Mouse (Mus musculus) heart, embryonic 10.5 days (tissue): ENCODE data around the gene Pate2. TPM values are rescaled to one million over a fixed set of nuclear protein-coding genes. Genes with fewer than 3 reads are reported as not detected.
A peak's percentile ranks its signal among the peaks of the same experiment; 100 is the strongest.

ENCODE experiments used
- DNase-seq: peaks from one replicate; pipeline ENCODE4 v3.0.0-alpha.2; 2017; ENCODE audit warnings: low spot score
- H3K27ac ChIP-seq: fragments of 300-500 bp; sonication (generic); 2 replicates; pipeline ENCODE4 v1.5.1; 2016; ENCODE audit warnings: mild to moderate bottlenecking
- H3K27me3 ChIP-seq: fragments of 300-500 bp; sonication (generic); 2 replicates; pipeline ENCODE4 v1.6.1; 2016; ENCODE audit warnings: mild to moderate bottlenecking; ENCODE audit not compliant: poor library complexity, insufficient read depth, severe bottlenecking
- H3K36me3 ChIP-seq: fragments of 300-500 bp; sonication (generic); 2 replicates; pipeline ENCODE4 v1.6.1; 2016; ENCODE audit warnings: mild to moderate bottlenecking, moderate library complexity
- H3K4me1 ChIP-seq: fragments of 300-500 bp; sonication (generic); 2 replicates; pipeline ENCODE4 v1.6.1; 2016; ENCODE audit warnings: mild to moderate bottlenecking
- H3K4me3 ChIP-seq: fragments of 300-500 bp; sonication (generic); 2 replicates; pipeline ENCODE4 v1.5.1; 2016; ENCODE audit warnings: mild to moderate bottlenecking, moderate library complexity
- H3K9me3 ChIP-seq: fragments of 300-500 bp; sonication (generic); 2 replicates; pipeline ENCODE4 v1.6.1; 2016; ENCODE audit warnings: mild to moderate bottlenecking, moderate library complexity
- WGBS: fragments of 180-500 bp; shearing (Covaris S2); methylation state at CpG from one replicate; pipeline ENCODE4 v1.1.7; 2016; 5-methylcytosine and 5-hydroxymethylcytosine counted together
- polyA plus RNA-seq: library from polyadenylated mRNA; unstranded; fragments of >200 nt; fragmentation: Nextera tagmentation; extraction: Ambion mirVana; gene quantifications from 2 replicates; pipeline ENCODE4 v1.2.1, GENCODE M21; 2016

Gene Pate2
- polyA plus RNA-seq, 1 experiment from 2014 or later: 0.51 TPM

- WGBS: 84% methylated on average over 5 of the region's 5 CpGs
- Histone ChIP-seq H3K4me3 (no peak overlapping the region), H3K27me3 (no peaks in the 10 kb centered on the region), H3K36me3 (no peaks in the 10 kb centered on the region), H3K27ac (no peak overlapping the region), H3K4me1 (peaks cover 14% of the 10 kb centered on the region), H3K9me3 (no peaks in the 10 kb centered on the region)
- peak; percentile 58 for DNase-seq
Measured at GRCm38 (mm10) chr9:35541024-35541423, 29.1 kb upstream of the Pate2 start.

- Histone ChIP-seq H3K36me3 (no peaks in the 10 kb centered on the region), H3K27me3 (no peaks in the 10 kb centered on the region), H3K27ac (no peak overlapping the region), H3K4me1 (peaks cover 14% of the 10 kb centered on the region), H3K4me3 (no peak overlapping the region), H3K9me3 (no peaks in the 10 kb centered on the region)
- peak; percentile 82 for DNase-seq
- WGBS: 8% methylated on average over 6 of the region's 6 CpGs
Measured at GRCm38 (mm10) chr9:35541488-35541887, 28.6 kb upstream of the Pate2 start.

DNA sequence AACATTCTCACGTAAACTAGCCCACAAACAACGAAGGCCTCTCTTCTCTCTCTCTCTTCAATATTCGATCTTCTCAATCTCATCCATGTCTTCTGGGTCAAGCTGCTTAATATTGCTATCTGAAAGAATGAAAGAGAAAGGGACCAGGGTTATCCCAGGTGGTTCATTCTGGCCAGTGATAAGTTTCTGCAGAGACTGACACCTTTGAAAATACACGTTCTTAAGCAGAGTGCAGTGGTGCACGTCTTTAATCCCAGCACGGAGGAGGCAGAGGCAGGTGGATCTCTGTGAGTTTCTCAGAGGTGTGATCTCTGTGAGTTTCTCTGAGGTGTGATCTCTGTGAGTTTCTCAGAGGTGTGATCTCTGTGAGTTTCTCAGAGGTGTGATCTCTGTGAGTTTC is 28.1 kb upstream of the Pate2 start:
- Histone ChIP-seq H3K4me1 (peaks cover 14% of the 10 kb centered on the region), H3K27me3 (no peaks in the 10 kb centered on the region), H3K9me3 (no peaks in the 10 kb centered on the region), H3K27ac (no peak overlapping the region), H3K36me3 (no peaks in the 10 kb centered on the region), H3K4me3 (no peak overlapping the region)
- 61% methylated on average over 6 of the region's 6 CpGs for WGBS
- peak; percentile 66 for DNase-seq

- H3K4me3 ChIP-seq: no peak overlapping the region
- H3K27me3 ChIP-seq: no peaks in the 10 kb centered on the region
- peak; percentile 64 for DNase-seq
- H3K36me3 ChIP-seq: no peaks in the 10 kb centered on the region
- peaks cover 6% of the 10 kb centered on the region for H3K4me1 ChIP-seq
- 83% methylated on average over 14 of the region's 14 CpGs for WGBS
- no peak overlapping the region for H3K27ac ChIP-seq
- no peaks in the 10 kb centered on the region for H3K9me3 ChIP-seq
Measured at GRCm38 (mm10) chr9:35543099-35543860, 26.8 kb upstream of the Pate2 start.

- Histone ChIP-seq H3K36me3 (no peaks in the 10 kb centered on the region), H3K9me3 (no peaks in the 10 kb centered on the region), H3K27ac (no peak overlapping the region), H3K4me3 (no peak overlapping the region), H3K27me3 (no peaks in the 10 kb centered on the region), H3K4me1 (no peaks in the 10 kb centered on the region)
- 79% methylated on average over 2 of the region's 2 CpGs for WGBS
- DNase-seq: no peak
Measured at GRCm38 (mm10) chr9:35544666-35545065, 25.4 kb upstream of the Pate2 start.

DNA sequence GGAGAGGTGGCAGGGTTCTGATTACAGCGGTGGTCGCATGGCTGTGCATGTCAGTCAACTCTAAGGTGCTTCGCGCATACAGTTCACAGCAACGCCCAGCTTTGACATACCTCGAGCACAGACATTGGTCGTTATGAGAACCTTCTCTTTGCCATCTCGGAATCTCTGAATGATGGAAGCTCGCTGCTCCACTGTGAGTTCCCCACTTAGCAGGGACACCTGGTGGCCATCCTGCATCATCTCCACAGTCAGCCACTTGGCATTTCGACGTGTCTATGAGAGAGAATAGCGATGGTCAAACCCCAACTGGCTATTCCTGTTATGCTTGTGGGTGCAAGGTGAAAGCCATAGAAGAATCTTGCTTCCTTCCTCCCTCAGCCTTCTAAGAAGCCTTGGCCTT is 24.4 kb upstream of the Pate2 start:
- DNase-seq: peak; percentile 73
- Histone ChIP-seq H3K4me1 (no peaks in the 10 kb centered on the region), H3K27me3 (no peaks in the 10 kb centered on the region), H3K9me3 (no peaks in the 10 kb centered on the region), H3K36me3 (no peaks in the 10 kb centered on the region), H3K4me3 (no peak overlapping the region), H3K27ac (no peak overlapping the region)
- WGBS: 70% methylated on average over 12 of the region's 12 CpGs

DNA sequence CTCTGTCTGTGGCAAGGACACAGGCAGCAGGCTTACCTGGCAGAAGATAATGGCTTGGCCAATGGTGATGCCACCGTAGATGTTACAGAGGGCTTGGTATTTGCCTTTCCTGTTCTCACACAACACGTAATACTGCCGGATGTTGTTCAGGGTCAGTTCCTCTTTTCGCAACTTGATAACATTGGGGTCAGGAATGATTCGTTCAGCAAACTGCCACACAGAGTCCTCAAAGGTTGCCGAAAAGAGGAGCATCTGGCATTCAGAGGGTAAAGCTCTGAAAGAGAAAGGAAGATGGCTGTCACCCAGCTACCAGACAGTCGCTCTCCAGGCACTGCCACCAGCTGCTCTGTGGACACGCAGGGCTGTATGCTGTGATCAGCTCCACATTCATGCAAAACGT is 23.3 kb upstream of the Pate2 start:
- 73% methylated on average over 9 of the region's 9 CpGs for WGBS
- Histone ChIP-seq H3K4me3 (no peak overlapping the region), H3K27me3 (no peaks in the 10 kb centered on the region), H3K36me3 (no peaks in the 10 kb centered on the region), H3K4me1 (no peaks in the 10 kb centered on the region), H3K9me3 (no peaks in the 10 kb centered on the region), H3K27ac (no peak overlapping the region)
- DNase-seq: peak; percentile 65

DNA sequence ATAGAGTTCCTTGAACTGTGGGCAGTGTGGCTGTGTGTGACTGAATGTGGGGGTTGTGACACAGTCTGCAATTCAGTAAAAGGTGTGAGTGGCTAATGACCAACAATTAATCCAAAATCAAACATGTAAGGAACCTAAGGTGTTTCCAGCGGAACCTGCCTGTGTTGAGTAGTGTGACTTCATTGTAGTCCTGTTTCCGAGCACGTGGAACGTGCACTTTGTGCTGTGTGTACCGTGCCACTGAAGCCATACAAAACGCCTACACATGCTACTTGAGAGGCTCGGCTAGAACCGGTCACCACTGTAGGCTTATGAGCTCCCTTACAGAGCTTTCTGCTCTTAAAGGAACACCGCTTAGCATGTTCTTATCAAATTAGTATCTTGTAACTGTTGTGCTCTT is 21.6 kb upstream of the Pate2 start:
- Histone ChIP-seq H3K4me3 (no peak overlapping the region), H3K27me3 (no peaks in the 10 kb centered on the region), H3K27ac (no peak overlapping the region), H3K4me1 (no peaks in the 10 kb centered on the region), H3K36me3 (no peaks in the 10 kb centered on the region), H3K9me3 (no peaks in the 10 kb centered on the region)
- DNase-seq: peak; percentile 68
- WGBS: 82% methylated on average over 9 of the region's 9 CpGs

GRCm38 (mm10) chr9:35556494-35557102 is 13.5 kb upstream of the Pate2 start:
- 48% methylated on average over 12 of the region's 12 CpGs for WGBS
- Histone ChIP-seq H3K36me3 (peaks cover 8% of the 10 kb centered on the region), H3K27me3 (peaks cover 12% of the 10 kb centered on the region; the same call in 1 of the 2 replicates), H3K4me3 (no peak overlapping the region), H3K9me3 (no peaks in the 10 kb centered on the region), H3K4me1 (peaks cover 11% of the 10 kb centered on the region), H3K27ac (no peak overlapping the region)
- peak; percentile 58 for DNase-seq

DNA sequence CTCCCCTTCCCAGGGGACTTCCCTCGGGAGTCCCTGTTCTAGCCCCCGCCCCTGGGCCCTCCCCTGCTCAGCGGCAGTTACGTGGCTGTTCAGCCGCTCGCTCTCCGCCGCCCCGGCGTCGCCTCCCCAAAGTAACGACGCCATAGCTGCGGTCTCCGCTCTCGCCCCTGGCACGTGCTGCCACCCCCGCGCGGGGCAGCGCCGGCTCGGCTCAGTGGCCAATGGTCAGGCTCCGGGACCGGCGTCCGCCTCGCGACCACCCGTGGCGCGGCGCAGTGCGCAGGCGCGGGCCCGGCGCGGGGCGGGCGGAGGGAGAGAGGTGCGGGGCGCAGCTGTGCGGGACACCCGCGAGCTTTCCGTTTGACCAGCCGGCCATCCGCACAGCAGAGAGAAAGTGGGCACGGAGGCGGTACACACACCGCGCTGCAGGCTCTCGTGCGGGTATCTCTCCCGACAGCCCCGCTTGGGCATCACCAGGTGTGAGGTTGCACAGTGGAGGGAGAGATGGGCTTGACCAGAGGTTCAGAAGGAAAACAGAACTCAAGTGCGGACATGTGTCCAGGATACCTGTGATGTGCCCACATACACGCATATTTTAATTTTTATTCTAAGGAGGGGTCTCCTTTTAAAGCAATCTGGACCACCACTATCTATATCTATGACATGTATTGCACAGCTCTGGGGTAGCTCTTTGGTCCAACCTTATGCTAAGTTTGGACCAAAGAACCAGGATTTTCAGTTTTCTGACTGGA is 11.7 kb upstream of the Pate2 start, which contains the start of the genes Ddx25 and Pus3:
Ddx25 (minus strand) TSS at position 272 of the 752 bp plus-strand sequence.
Pus3 (plus strand) TSS at position 339 of the 752 bp plus-strand sequence.
- peaks cover 15% of the 10 kb centered on the region for H3K36me3 ChIP-seq
- peak within 1 kb of the TSS; percentile 88 for H3K27ac ChIP-seq
- no peaks in the 10 kb centered on the region for H3K9me3 ChIP-seq
- peaks cover 11% of the 10 kb centered on the region for H3K4me1 ChIP-seq
- peak within 1 kb of the TSS; percentile 83 for H3K4me3 ChIP-seq
- peak; percentile 80 for DNase-seq
- WGBS: under 1% methylated on average over 56 of the region's 59 CpGs
- H3K27me3 ChIP-seq: peaks cover 12% of the 10 kb centered on the region; the same call in 1 of the 2 replicates

GRCm38 (mm10) chr9:35559009-35559890 is 10.8 kb upstream of the Pate2 start:
- peak; percentile 96 for DNase-seq
- Histone ChIP-seq H3K27ac (peak overlapping the region; percentile 88), H3K9me3 (no peaks in the 10 kb centered on the region), H3K4me1 (peaks cover 11% of the 10 kb centered on the region), H3K36me3 (peaks cover 16% of the 10 kb centered on the region), H3K4me3 (peak overlapping the region; percentile 83), H3K27me3 (peaks cover 12% of the 10 kb centered on the region; the same call in 1 of the 2 replicates)
- 1% methylated on average over 31 of the region's 31 CpGs for WGBS

DNA sequence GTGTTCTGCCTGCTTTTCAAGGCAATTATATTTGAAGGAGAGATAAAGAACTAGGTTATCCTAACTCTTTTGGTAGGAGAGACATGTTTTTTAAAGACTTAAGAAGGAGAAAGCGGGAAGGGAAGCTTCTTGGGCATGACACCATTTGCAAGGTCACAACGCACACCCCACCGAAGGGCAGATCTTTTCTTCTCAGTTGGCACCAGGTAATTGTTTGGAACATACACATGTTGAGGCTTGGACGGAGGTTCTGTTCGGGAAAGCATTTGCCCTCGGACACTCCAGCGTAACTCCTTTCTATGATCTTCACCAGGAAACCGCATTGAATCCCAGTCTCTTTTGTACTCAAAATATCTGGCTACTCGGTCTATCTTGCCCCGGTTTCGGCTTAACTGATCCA is 9.0 kb upstream of the Pate2 start:
- Histone ChIP-seq H3K4me1 (peaks cover 17% of the 10 kb centered on the region), H3K27ac (no peak overlapping the region), H3K36me3 (peaks cover 32% of the 10 kb centered on the region), H3K27me3 (peaks cover 12% of the 10 kb centered on the region; the same call in 1 of the 2 replicates), H3K9me3 (no peaks in the 10 kb centered on the region), H3K4me3 (no peak overlapping the region)
- 92% methylated on average over 11 of the region's 11 CpGs for WGBS
- no peak for DNase-seq
